Mouse (Mus musculus) CD4-positive, CD25-positive, alpha-beta regulatory T cell, adult 2 months (primary cell): ENCODE results near the gene Vdr.

ENCODE experiments used
- DNase-seq: peaks from one replicate; pipeline ENCODE4 v3.0.0-alpha.2; 2012; ENCODE audit warnings: low read depth, low spot score

Gene Vdr

DNA sequence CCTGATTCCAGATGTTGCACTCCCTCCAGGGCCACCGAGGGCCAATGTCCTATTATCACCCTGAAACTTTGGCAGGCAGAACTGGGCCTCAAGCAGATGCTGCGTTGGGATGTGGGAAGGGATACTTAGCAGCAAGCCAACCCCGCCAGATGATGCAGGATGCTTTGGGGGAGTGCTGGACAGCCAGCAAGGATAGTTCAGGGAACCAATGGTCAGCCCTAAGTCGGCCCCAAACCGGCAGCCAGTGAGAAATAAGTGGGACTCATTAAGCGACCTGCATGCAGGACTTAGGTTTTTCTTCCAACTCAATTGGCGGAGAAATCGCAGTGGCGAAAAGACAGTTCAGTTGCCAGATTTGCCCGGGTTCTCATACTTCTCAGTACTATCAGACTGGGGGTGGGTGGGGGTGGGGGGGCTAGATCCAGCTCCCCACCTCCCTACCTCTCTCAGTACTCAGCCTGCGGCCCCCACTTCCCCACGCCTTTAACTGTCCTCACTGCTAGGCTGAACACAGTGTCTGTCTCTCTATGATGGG, 80.1 kb downstream of the Vdr start:
- no peak for DNase-seq

DNA sequence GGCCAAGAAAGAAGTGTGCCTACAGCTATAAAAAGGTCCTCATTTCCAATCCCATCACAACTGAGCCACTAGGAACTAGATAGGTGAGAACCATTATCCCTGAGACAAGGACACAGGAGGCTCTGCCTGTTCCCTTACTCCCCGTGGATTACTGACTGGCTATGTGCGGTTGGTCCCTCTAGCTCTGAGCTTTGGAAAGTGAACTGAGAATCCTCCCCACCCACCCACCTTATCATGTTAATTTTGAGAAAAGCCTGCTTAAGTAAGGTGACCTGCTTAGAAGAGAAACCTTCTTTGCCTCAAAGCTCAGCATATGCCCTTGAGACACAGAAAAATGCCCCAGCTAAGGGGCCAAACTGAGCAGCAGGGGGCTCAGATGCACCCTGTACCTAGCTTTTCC, 81.0 kb downstream of the Vdr start:
- DNase-seq = no peak

DNA sequence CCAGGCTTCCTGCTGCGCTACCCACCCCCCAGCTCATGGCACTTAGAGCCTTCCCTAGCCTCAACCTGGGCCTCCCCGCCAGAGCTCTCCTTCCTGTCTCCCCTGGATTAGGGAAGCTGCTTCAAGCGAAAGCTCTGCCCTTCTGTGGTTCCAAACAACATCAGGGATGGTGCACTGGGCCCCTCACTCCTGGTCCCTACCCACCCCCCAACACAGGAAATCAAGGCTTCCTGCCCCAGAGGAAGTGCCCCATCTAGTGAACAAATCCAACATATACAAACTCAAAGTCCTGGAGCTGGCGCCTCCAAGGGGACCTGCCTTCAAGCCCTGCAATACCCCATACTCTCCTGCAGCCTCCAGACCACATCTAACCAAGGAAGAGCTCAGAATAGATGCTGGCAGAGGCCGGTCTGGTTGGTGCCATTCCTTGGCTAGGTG, 81.5 kb downstream of the Vdr start:
- DNase-seq = peak; percentile 62

DNA sequence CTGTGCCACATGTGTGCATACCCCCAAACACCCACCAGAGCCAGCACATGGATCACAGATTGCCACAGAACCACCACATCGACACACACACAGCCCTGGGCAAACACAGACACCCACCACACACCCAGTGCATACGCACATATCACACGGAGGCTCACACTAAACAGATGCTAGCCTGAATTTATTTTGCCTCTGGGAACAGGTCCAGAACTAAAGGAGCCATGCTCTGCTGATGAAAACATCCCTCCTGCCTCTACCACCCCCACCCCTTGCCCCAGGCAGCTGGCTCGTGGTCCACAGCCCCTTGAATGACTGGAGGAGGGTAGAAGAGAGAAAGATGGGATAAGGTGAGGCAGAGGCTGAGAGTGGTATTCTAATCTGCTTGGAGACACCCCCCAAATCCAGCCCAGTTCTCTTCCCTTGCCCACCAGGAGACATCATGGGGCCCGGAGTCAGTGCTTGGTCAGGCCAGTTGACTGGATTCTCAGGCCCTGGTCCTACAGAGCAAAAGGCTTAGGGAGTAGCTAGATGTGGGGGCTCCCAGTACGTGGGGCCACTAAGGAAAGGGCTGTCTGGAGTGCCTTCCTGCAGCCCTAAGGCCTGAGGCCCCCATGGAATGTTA, 82.1 kb downstream of the Vdr start:
- DNase-seq = no peak

DNA sequence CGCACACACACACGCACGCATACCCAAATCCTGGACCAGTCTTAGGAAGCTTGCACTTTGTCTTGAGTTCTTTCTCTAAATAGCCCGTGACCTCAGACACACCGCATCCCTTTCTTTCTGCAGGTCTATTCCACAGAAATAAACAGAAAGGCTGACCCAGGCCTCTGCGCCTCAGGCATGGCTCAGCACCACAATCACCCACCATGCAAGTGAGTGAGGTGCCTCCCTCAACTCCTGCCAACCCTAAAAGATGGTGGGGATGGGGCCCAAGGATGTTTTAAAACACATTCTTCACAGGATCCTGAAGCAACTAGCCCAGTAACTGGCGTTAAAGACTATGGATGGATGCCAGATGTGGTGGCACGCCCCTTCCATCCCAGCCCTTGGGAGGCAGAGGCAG, 83.0 kb downstream of the Vdr start:
- no peak for DNase-seq

DNA sequence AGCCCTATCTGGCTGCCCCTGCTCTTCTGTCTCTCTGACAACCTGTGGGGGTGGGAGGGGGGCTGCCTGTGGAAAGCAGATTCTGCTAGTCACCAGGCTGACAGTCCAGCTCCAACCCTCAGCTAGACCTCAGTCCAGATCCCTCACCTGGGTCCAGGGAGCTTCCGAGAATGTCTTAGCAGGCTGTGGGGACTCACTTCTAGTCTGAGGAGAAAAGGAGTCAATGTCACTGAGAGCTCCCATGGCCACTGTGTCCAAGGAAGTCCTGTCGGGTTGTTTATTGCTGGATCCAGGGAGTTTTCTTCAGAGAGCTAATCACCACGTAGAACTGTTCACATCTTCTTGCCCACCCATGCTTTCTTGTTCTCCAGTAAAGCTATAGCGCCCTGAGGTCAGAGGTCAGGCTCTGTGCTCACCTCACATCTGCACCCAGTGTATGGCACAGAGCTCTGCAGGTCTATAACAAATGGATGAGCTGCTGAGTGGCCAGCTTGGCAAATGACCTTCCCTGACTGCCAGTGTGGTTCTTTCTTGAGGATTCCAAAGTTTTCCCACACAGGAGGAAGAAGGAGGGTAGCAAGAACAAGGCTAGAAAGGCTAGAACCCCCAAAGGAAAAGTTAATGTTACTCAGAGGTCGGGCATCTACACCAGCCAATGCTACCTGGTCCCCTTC, 83.7 kb downstream of the Vdr start:
- DNase-seq = no peak

DNA sequence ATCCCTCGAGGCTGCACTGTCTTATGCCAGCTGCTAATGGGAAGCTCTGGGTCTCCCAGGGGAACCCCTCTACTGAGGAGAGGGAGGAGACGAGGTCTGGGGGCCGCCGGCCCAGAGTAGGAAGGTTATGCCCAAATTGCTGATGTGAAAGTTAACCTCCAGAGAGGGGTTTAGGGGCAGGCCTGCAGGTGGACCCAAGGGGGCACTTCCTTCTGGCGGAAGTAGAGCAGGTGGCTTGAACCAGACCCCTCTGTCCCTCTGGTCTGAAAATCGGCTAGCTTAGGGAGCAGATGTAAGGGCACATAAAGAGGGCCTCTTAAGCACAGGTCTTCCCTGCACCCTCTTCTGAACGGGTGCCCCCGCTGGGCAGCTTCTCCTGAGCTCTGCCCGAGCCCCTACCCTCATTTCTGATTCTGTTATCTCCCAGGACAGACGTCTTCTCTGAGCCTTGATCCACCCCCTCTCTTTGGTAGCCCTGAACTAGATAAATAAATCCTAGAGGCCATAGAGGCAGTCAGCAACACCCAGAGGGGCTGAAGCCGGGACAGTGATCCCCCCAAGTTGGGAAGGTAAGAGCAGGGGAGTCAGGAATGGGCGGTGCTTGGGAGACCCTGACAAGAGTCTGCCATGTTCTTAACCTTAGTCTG, 84.4 kb downstream of the Vdr start:
- no peak for DNase-seq

DNA sequence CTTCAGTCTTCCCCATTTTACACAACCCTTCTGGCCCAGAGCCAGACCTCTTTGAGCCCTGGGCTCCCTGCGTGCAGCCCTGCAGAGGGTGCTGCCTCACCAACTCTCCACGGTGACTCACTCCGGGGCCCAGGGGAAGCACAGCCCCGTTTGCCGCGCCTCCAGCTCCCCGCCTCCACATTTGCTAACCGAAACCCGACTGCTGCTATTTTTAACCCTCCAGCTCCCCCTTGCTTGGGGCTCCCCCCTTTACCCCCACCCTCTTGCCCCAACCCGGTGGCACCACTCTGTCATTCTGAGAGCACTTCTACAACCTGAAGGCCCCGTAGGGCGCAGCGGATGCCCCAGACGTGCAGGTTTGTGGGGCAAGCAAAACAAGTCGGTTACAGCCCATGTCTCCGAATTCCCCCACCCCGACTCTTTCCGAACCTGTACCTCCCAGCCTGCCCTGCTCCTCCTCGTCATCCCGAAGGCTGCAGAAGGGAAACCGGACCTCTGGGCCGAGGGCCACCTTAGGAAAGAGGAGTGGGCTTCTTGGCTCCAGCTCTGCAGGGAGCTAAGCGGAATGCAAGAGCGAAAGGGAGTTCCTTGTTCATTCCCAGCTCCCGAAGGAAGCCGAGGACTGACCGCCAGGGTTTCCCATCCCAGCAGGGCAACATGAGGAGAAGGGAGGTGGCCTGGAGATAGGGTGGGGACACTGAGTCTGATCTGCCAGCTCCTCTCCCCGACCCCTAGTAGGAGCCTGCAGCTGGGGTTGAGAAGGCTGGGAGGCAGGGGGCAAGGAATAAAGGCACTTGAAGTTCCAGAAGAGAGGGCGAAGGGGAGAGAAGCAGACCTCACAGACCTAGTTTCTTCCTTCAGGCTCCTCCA, 85.1 kb downstream of the Vdr start:
- DNase-seq = peak; percentile 96

DNA sequence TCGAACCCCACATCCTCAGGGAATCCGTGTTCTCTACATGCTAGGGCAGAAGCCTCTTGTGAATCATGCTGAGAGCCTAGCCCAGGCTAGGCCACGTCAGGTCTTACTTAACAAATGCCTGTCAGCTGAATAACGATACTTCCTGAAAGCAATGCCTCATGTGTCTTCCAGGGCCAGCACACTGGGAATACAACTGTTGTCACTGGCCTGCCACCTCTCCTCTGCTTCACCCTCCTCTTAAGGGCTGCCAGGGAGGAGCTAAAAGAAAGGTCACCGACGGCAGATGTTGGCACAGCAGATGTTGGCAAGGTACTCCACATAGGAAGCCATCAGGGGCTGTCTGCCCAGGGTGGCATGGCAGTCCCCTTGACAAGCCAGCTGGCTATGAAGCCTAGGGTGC, 86.4 kb downstream of the Vdr start:
- no peak for DNase-seq

DNA sequence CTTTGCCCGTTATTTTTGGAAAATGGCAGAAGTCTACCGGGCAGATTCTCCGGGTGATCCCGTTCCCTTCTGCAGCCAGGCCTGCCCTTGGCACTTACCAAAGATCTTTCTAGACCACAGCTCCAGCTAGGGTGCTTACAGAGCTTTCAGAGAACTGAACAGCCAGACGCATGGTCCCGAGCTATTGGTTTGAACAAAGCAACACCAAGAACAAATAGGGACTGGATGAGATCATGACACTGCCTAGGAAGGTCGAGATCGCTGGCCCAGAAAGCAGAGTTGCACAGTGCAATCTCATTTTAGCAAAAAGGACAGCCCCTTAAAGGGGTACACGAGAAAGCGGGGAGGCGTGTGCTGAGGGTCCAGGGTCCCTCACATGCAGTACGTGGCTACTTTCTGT, 87.0 kb downstream of the Vdr start:
- DNase-seq = no peak

DNA sequence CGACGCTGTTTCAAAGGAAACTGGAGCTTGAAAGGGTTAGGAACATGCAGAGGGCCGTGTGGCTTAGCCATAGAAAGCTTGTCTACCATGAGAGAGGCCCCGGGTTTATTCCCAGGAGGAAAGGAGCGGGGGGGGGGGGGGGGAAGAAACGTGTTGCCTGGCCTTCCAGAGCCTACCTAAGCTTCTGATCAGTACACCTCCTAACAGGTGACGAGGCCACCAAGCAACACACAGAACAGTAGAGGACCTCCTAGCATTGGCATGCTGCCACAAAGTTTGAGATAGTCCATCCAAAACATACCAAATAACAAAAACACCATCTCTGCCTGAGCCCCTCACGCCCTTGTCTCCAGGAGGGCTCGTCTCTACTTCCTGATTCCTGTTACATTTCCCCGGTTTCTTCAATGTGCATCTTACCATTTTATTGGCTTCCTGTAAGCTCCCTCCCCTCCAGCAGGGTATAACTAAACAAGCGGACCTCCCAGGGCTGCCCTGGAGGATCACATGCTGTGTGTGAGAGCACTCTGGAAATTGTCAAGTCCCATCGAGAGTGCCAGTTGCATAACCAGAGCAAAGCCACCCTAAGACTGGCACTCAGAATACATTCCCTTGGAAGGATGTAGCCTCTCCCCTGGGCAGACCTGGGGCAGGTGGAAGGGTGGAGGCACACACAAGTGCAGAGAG, 87.7 kb downstream of the Vdr start:
- no peak for DNase-seq

DNA sequence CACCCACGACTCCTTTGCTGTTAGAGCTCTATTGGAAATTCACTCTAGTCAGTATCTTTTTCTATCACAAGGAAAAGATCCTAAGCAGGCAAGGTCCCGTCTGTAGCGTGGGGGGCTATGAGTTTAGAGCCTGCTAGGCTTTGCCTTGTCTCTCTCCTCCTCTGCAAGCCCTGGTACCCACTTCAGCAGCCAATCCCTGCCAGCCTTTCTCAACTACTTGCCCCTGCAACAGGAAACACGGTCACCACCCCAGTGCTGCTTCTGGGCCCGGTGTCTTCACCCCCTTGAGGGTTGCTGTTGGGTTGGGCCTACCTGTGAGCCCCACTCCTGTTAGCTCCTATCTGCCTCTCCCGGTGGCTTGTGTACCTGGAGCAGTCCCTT, 88.5 kb downstream of the Vdr start:
- peak; percentile 57 for DNase-seq

DNA sequence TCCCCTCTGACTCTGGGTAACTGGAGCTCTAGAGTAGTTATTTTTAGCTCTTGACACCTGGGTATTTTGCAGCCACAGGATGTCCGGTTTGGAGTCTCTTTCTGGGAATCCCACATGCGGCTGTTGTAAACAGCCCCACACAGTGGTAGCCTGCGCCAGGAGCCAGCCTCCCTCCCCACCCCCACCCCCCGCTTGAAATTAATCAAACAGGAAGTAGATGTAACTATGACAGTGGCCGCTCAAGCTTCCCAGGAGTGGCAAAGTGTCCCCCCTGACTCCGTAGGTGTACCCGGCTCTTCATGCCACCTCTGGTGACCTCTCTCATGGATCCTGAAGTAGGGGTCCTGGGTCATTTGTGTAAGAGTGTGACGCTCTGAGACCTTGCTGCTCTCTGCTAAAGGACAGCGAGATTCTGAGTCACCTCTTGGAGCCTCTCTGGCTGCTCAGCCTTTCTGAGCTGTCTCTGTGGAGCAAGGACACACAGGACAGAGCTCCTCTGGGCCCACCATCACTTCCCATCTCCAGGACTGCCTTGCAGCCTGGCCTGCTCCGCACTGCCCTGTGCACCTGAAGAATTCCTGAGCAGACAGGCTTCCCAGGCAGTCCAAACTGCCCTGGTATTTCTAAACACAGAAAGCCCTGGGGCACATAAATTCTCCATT, 89.0 kb downstream of the Vdr start:
- peak; percentile 80 for DNase-seq

DNA sequence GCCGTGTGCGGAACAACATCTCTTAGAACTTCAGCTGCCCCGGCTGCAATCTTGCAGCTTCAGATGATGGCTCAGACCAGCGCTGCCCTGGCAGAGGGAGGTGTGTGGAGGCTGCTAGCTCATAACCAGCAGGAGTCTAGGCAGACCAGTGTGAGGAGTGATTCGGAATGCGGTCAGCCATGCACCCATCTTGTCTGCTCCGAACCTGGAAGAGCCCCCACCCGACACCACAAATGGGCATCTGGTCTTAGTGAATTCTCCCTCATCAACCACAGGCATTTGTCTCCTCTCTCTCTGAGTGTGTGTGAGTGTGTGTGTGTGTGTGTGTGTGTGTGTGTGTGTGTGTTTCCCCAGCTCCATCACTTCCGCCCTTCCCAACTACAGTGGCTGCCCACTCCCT, 90.5 kb downstream of the Vdr start:
- no peak for DNase-seq

DNA sequence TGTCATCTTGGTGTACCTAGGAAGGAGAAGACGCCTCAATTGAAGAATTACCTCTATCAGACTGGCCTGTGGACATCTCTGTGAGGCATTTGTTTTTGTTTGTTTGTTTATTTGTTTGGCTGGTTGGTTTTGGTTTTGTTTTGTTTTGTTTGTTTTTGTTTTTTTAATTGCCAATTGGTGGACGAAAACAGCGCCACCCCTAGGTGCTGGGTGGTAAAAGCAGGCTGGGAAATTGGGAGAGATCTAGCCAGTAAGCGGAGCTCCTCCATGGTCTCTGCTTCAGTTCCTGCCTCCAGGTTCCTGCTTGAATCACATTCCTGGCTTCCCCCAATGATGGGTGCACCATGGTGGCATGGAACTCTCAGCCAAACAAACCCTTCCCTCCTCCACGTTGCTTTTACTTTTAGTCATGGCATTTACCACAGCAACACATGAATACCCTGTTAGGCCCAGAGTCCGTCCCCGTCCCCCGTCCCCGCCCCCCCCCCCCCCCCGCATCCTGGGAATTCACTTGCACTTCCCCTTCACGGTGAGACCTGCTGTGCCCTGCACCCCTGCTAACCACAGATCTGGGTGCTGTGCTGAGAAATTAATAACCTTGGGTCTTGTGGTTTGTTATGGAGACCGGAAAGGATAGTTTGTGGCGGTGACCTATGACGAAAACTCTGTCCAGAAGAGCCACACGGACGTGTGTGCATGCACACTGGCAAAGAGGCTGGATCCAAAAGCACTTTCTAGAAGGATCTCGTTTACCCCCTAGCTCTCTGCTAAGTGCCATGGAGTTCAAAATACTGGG, 94.0 kb downstream of the Vdr start:
- no peak for DNase-seq

DNA sequence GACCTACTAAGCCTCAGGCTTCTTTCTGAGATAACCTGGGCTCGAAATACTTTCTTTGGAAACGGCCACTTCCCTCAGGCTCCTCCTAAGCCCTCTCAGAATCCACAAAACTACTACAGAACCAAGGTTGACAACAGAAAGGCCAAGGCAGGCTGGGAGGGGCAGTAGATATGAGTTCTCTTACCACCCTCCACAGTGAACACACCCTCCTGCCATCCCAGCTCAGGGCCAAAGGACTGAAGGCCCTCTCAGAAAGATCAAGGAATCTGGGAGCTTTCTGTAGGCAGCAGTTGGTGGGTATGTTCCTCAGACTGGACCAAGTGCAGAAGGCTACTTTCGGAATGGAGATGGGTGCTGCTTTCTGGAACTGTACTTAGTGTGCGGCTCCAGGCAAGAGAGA, 95.2 kb downstream of the Vdr start:
- no peak for DNase-seq

DNA sequence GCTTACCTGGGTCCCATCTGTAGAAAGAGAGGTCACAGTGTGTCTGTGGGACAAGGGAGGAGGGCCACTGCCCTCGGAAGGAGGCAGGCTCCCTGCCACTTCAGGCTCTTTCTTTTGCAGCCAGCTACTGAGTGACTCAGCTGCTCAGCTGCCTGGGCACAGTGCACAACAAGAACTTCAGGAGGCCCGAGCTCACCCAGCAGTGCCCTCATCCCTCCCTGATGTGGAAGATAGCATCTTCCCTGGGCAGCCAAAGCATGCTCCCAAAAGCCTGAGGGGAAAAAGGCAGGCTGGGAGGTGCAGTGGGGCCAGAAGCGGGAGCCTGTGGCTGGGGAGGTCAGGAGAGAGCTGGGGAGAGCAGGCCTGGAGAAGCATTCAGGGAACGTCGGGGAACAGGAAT, 95.7 kb downstream of the Vdr start:
- no peak for DNase-seq

DNA sequence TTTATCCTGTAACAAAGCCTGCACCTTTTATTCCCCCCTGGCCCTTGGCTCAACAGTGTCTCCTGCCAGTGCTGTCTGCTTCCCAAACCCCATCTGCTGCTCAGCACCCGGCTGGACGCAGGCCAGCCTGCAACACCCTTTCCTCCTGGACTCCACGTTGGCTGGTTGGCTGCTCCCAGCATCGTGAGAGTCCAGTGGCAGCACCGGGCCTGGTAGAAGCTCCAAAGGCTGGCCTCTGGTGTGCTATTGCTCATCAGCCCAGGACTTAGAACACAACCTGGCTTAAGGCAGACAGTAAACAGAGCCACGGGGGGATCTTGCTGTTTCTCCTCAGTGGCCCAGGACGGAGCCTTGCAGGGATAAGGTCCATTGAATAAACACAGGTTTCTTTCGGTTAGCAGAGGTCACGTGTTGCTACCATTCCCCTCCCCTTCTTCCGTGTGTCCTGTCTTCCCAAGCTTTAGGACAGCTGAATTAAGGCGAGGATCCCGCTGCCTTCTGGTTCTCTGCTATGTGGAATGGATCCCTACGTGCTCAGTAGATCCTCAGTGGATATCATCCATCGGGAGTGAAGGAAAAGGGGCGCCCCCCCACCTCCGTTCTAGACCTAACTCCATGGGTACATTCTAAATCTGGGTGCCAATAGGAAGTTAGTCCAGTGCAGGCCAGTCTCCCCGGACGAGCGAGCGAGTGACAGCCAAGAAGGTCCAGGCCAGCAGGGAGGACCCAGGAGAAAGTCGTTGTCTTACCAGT, 96.8 kb downstream of the Vdr start:
- no peak for DNase-seq

DNA sequence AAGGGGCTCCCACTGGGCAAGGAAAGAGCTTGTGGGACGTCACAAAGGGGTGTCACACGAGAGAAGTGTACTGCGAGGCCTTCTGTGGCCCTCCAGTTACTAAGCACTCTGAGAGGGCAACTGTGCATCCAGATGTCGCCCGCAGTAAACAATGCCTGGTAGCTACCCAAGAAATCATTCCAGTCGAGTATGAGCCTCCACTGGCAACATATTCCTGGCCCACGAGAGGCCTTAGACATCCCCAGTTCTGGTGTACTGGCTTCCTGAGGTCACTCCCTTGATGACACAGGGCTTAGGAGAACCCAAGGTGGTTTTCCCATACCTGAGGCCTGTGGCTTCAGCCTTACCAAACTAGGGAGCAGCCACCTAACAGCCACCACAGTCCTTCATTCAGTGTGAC, 97.6 kb downstream of the Vdr start:
- DNase-seq = no peak
